Mouse (Mus musculus) urinary bladder, postnatal 36 days (tissue): ENCODE results near the gene Fra10ac1.

Experiments used
- DNase-seq, 2 experiments: peaks; one replicate each; pipeline ENCODE4 v3.0.0; 2022; ENCODE audit warnings: low spot score in 2 of 2, mixed read lengths in 1 of 2

Gene Fra10ac1

GRCm38 (mm10) chr19:38232087-38232486 lies 8.1 kb upstream of the Fra10ac1 start:
- no peak for DNase-seq

- DNase-seq, result no peak
Measured at GRCm38 (mm10) chr19:38228699-38229098, 4.7 kb upstream of the Fra10ac1 start.

GRCm38 (mm10) chr19:38224685-38225060 lies 717 bp upstream of the Fra10ac1 start:
- no peak for DNase-seq

GRCm38 (mm10) chr19:38223356-38223904 lies 526 bp downstream of the Fra10ac1 start:
- DNase-seq, result no peak

GRCm38 (mm10) chr19:38217696-38218095 lies 6.3 kb downstream of the Fra10ac1 start:
- DNase-seq, result no peak

GRCm38 (mm10) chr19:38206669-38207068 lies 17.3 kb downstream of the Fra10ac1 start:
- no peak for DNase-seq

GRCm38 (mm10) chr19:38198731-38199130 lies 25.2 kb downstream of the Fra10ac1 start:
- no peak for DNase-seq

GRCm38 (mm10) chr19:38195245-38195644 lies 28.7 kb downstream of the Fra10ac1 start:
- DNase-seq, result no peak

- DNase-seq, result no peak
Measured at GRCm38 (mm10) chr19:38191446-38191845, 32.5 kb downstream of the Fra10ac1 start.

- no peak for DNase-seq
Measured at GRCm38 (mm10) chr19:38190606-38191005, 33.4 kb downstream of the Fra10ac1 start.

- no peak for DNase-seq
Measured at GRCm38 (mm10) chr19:38187345-38187680, 36.6 kb downstream of the Fra10ac1 start.

- DNase-seq, result no peak
Measured at GRCm38 (mm10) chr19:38186631-38187344, 37.2 kb downstream of the Fra10ac1 start.

GRCm38 (mm10) chr19:38179675-38180074 lies 44.3 kb downstream of the Fra10ac1 start:
- no peak for DNase-seq

- no peak for DNase-seq
Measured at GRCm38 (mm10) chr19:38164633-38165032, 59.3 kb downstream of the Fra10ac1 start.

GRCm38 (mm10) chr19:38161648-38162354 lies 62.2 kb downstream of the Fra10ac1 start:
- DNase-seq, result no peak

GRCm38 (mm10) chr19:38156243-38156642 lies 67.7 kb downstream of the Fra10ac1 start:
- no peak for DNase-seq

- DNase-seq, result no peak
Measured at GRCm38 (mm10) chr19:38143540-38144271, 80.2 kb downstream of the Fra10ac1 start.
